Mouse (Mus musculus): ENCODE results near the gene Ttc27. TPM values are rescaled to one million over a fixed set of nuclear protein-coding genes. Genes with fewer than 3 reads are reported as not detected.

The Ttc27 gene
- total RNA-seq, 2 experiments from 2014 or later, result 24.1 to 24.6 TPM

DNA sequence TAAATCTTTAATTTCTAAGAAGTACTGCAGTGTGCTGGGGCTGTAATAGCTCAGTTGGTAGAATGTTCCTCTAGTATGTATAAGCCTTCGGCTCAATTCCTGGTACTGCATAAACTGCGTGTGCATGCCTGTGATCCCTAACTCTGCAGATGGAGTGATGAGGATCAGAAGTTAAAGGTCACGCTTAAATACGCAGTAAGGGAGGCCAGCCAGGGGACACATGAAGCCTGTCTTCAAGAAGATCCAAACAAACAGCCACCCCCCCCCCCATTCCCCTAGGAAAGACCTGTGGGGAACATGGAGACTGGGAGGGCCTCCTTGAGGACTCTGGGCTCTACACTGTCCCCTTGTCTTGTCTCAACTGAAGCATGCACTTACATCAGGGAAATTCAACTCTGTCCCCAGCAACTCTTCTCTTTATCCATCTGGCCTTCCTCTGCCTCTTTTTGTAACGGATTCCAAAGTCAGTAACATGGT, 36.1 kb downstream of the Ttc27 start:
- no peak for DNase-seq

DNA sequence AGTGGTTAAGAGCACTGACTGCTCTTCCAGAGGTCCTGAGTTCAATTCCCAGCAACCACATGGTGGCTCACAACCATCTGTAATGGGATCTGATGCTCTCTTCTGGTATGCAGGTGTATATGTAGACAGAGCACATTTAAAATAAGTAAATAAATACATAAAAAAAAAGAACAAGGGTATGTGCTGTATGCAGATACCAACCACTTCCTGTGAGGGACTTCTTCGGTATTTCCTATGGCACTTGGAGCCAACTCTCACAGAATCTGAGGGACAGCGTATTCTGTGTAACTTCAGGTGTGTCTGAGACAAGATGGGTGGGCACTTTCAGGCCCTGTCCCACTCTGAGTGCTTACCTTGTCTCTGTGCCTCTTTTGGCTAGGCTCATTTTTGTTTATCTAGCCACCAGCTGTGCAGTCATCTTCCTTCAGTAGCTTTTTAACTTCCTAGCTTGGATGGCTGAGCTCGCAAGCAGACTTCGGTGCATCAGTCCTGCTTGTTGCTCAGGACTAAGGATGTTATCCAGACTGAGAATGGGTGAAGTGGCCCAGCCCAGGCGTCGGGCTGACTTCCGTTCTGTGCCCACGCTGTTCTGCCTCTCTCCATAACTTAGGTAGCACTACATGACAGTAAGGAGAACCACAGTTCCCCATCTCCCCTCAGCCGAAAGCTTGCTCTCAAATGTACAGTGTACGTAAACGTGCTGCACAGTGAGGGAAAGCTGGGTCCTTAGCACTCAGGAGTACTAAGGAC, 37.0 kb downstream of the Ttc27 start:
- no peak for DNase-seq

DNA sequence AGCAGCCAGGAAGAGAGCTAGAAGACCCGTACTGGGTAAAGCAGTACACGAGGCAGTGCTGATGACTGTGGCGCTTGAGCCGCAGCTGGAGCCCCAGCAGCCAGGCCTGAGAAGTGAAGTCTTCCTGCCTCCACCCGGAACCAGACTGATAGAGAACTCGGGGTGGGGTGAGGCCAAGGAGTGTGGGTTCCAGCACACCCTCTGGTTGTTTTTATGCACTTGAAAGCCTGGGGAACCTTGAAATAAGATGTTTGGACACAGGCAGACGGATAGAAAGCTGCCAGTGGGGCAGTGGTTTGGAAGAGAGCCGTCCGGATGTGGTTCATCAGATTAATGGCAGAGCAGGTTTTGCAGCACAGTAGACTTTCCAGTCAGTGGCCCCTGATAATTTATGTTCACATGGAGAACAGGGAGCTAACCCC, 51.9 kb downstream of the Ttc27 start:
- no peak for DNase-seq

DNA sequence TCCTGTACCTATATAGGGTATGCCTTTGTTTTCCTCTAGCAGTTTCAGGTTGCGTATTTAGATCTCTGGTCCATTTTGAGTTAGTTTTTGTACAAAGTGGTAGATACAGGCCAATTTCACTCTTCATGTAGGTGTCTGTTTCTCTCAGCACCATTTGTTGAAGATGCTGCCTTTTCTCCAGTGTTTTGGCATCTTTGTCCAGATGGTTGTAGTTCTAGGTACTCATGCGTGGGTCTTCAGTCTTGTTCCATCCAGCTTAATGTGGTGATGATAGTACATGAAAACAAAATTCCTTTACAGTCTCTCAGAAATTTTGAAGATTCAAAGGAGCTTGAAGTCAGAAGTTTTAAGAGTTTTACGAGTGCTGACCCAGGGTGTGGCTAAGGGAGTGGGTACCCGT, 54.8 kb downstream of the Ttc27 start:
- DNase-seq, result no peak

DNA sequence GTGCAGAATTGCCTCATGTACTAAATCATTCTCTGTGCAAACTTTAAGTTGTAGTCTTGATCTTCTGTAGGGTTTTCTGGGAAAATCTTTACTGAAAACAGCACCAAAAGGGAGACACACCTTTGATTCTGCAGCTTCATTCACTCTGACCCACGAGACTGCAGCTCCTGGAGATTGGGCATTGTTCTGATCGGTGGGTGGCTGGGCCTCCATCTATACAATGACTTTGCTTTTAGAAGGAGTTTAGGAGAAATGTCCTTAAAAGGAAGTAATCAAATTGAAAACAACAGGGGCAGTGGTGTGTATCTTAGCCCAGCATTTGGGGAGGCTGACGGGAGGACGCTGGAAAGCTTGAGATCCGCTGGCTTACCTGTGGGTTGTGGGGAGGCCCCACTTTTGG, 56.0 kb downstream of the Ttc27 start:
- no peak for DNase-seq

DNA sequence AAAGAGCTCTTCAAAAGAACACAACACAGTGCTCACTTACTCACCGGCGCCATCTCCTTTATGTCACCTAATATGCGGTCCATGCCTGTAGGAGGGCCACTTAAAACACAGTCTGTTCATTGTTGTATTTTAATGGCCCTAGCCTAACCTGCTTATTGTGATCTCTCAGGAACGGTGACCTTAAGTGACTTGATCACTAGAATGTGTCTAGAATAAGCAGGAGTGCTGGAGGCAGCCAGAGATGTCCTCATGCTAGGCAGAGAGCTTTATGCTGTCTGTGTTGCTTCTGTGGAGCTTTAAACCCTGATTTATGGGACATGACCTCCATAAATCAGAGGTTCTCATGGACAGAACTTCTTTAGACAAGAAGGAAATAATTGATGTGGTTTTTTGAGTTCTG, 62.6 kb downstream of the Ttc27 start:
- no peak for DNase-seq

DNA sequence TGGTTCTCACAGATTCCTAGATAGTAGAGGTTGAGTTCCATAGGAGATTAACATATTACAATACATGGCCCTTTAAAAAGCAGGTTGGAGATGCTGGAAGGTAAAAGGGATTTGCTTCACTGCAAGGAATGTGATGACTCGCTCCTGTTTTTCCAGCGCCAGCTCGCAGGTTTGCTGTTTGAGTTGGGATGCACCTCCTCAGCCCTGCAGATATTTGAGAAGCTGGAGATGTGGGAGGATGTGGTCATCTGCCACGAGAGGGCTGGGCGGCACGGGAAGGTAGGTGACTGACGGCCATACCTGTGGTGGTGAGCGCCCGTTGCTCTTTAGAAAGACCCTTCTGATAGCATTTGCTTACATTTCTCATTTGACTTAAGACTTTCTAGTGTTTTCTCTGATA, 63.1 kb downstream of the Ttc27 start:
- DNase-seq, result no peak

DNA sequence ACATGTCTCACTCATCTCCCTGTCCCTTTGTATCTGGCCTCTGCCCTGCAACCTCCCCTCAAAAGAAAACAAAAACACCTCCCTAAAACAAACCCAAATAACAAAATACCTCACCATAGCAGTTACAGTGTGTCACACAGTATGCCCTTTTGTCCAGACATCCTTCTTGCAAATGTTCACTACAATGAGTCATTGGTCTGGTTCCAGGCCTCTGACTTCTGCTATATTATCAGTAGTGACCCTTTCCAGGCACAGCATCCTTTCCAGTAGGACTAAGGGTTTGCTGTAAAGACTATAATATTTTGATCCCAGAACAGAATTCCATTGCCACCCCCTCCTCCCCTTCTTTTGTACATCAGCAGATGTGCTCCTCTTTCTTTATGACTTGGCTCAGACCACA, 64.4 kb downstream of the Ttc27 start:
- DNase-seq, result no peak

DNA sequence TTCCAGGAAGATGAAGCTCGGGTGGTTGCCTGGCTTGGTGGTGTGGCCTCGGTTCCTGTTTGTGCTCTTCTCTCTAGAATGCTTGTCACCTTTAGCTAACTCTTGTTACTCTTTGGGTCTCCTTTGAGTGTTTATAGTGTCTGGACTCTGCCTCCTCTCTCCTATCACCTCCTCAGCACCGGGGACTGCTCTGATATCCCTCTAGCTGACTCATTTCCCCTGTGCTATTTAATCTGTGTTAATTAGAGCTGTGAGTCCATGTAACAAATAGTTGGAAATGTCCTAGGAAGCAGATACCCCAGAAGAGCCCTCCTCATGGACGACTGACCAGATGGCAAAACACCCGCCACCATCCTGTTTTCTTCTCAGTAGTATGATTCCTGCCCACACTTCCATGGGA, 68.1 kb downstream of the Ttc27 start:
- DNase-seq, result no peak

DNA sequence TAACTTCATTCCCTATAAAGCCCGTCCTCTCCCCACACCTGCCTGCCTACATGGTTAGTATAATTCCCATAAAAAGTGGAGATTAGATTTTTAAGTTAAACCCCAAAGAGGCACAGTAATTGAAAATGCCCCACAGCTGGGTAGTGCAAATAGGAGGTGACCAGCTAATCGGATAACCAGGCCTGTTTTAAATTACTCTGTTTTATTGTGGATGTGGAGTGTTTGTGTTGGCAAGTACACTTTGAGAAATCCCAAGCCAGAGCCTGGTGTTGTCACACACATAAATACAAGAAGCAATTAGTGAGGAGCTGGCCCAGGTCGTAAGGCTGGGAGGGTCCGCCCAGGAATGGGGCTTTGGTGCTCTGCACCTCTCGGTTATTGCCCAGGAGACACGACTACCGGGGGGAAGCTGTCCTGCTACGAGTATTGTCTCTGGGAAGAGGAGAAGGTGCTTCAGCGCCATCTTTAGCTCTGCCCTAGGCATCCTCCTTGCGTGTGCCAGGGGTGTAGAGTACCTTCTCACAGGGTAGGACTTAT, 68.7 kb downstream of the Ttc27 start:
- DNase-seq, result no peak

DNA sequence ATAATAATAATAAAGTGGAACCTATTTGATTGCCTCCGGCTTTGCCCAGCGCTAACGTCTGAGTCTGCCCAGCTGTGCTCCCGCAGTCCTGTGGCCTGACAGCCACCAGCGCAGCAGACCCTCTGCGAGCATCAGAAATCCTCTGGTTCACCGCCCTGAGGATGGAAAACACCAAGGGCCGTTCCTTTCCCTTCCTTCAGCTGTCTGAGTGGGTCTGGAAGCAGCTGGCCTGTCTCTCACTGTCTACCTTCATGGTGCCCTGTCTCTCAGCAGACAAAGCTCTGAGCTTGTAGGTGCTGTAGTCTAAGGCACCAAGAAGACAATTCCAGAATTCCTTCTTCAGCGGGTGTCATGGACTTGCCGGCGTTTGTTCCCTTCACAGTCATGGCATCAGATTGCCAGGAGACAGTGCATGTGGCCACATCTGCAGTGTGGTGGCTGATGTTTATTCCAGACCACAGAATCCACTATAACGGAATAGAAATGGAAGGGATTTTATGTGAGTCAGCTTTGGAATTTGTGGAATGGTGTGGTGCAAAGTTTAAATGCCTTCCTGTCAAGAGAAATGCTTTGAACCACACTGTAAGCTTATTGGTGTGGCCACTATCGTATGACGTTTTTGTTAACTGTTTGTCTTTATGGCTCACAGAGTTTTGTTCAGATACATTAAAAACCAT, 78.6 kb downstream of the Ttc27 start:
- no peak for DNase-seq

DNA sequence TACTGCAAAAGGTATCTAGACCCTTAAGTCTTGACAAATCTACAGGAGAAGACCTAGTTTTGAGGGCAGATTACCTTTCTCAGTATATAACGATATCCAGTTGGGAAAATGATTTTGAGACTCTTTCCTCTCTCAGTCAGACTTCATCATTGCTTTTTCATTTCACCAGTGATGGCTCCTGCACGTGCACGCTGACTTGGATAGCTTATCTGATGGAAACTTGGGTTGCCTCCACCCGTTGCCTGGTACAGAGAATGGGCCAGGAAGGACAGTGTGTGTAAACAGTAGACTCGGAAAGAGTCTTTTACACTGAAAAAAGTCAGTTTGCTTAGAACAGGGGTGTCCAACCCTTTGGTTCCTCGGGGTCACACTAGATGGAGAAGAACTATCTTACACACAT, 82.3 kb downstream of the Ttc27 start:
- DNase-seq, result no peak

DNA sequence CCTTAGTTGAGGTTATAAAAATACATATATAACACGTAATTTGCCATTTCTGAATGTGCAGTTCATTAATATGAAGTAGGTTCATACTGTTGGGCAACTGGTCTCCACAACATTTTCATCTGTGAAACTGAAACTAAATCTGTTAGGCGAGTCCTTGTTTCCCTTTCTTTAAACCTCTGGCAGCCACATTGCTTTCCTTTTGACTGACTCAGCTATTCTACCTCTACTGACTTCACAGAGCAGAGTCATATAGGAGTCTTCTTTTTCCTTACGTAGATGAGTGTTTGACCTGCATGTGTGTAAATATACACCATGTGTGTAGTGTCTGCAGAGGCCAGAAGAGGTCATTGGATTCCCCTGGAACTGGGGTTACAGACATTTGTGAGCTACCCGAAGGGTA, 85.2 kb downstream of the Ttc27 start:
- no peak for DNase-seq

DNA sequence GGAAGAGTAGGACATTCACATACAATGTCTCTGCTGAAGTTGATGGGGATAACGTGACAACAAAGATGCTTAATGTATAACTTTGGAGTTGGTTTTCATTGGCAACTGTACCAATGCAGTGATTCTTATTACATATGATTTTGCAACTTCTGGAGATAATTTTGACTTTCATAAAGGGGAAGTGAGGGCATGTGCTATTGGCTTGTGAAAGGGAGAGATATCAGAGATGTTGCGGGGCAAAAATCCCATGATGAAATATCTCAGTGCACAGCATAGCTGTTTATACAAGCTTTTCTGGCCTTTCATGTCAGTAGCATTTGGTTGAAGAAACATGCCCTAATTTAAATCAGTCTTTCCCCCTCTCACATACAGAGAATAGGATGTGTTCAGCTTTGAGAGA, 86.3 kb downstream of the Ttc27 start:
- DNase-seq, result no peak

DNA sequence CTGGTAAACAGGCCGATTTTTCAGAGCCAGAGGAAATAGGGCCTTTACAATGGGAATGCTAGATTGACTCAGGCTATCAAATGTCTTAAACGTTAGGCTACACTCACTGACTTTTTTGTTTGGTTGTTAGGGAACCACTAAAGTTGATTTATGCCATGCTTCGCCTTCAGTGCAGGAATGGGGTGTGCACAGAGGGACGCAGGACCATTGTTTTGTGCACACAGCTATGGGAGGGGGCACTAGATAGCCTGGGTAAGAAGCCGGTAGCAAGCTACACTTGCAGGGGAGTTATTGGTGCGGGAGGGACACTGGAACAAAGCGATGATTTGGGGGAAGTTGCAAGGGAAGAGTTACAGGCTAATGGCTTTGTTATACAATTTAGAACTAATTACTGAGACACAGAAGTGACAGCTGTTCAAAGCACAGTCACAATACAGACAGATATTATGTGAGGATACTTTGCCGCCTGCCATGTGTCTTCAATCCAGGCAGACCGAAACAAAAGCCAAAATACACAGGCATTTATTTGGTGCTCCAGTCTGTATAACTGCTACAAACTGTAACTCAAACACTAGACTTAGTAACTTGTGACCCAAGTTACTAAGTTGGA, 86.9 kb downstream of the Ttc27 start:
- DNase-seq, result no peak

DNA sequence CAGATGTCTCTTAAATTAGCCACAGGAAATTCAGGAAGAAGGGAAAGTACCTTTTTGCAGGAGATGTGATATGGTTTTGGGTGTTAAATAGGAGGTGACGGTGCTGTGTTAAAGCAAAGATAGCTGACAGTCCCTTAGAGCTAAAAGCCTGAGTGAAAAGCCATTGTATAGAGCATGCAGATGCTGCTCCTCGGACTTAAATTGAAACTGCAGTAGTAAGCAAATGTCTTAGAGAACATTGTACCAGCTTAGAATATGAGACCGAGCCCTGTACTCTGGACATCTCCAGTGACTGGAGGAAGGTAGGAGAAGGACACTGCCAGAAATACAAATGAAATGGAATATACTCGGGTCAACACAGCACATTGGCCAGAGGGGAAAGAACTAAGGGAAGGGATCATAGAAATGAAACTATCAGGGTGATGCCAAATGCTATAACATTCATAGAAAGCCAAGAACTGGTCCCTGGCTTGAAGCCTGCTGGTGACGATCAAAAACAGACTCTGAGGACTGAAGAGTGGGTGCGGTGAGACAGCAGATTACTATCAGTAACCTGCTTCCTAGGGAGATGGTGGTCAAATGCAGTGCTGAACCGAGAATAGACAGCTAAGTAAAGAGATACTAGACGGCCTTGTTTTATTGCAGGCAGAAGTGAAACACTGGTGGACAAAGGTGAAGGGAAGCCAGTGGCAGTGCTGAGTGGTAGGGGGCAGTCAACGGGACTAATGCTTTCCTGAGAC, 90.1 kb downstream of the Ttc27 start:
- no peak for DNase-seq

DNA sequence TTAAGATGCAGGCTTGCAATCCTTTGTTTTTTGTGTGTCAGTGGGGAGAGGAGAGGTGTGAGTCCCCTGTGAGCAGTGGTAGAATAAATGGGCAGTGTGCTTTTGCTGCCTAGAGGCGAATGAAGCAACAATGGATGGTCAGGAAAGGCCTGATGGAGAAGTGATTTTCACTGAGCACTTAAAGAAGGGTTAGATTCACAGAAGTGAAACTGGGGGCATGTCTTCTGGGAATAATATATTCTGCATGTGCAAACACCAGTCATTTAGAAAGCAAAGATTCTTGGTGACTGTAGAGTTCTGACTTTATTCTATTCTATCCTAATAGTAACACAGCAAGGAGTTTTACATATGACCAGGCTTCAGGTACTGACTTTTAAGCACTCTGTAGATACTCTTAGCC, 90.8 kb downstream of the Ttc27 start:
- no peak for DNase-seq

DNA sequence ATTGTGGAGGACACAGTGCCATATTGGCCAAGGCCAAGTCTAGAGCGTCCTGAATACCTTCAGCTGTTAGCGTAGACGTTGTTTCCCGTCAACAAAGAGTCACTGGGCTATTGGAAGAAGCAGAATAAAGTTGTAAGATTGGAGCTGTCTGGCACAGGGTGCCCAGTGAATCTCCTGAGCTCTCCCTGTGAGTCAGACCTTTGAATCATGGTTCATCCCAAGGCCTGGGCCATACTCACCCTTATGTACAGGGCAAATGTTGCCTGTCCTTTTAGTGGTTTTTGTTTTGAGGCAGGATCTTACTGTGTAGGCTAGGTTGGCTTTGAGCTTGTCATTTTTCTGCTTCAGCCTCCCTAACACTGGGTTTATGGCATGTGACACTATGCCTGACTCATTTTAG, 91.4 kb downstream of the Ttc27 start:
- DNase-seq, result no peak

DNA sequence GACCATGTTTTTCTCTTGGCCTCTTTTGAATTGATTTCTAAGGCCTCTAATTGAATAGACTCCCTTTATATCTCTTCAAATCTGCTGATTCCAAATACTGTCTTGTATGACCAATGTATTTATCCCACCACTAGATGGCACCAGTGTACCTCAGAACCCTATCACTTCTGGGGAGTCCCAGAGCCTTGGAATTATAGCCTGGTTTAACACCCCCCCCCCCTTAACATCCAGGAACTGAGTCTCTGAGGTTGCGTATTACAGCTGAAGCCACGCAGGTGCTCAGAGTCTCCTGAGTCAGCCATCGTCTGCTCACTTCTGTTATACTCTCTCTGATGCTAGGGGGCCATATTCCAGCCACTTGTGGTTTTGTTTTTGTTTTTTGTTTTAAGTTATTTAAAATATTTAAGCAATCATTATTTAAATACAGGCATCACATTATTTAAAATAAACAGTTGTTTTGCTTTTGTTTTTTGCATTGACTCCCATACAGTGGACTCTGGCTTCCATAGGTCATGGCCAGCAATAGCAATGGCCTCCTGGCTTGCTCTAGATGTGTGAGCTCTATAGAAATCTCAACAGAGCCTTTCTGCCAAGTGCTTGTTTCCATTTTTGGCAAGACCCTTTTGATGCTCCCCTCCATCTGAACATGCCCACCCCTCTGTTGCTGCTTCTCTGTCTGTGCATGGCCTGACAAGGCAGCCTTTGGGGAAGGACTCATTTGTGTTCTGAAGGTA, 93.5 kb downstream of the Ttc27 start:
- no peak for DNase-seq

DNA sequence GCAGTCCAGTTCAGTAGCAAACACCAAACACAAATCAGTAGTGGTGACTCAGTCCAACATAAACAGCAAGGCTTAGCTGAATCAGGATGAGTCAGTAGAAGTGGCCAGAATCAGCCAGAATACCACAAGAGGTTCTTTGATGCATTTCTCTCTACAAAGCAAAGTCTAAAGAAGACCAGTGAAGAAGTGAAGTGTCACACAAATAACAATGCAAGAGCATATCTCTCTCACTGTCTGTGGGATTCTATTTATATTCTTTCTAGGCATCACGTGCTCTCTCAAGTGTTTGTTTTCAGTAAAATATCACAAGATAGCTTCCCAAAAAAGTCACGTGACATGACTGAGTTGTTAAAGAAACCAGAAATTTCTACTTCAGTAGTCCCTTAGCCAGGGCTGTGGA, 102.2 kb downstream of the Ttc27 start:
- DNase-seq, result no peak

DNA sequence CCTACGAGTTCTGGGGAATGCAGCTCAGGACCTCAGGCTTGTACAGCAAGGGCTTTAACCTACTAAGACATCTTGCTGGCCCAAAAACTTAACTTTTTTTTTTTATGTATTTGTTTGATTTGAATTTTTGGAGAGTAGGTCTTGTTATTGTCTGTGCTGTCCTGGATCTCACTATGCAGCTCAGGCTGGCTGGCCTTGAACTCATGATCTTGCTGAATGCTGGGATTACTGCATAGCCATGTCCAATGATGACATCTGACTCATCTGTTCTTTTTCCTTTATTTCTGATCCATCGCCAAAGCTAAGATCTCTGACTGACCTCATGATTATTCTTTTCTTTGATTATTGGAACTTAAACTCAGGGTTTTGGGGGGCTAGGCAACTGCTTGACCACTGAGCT, 113.3 kb downstream of the Ttc27 start:
- no peak for DNase-seq

DNA sequence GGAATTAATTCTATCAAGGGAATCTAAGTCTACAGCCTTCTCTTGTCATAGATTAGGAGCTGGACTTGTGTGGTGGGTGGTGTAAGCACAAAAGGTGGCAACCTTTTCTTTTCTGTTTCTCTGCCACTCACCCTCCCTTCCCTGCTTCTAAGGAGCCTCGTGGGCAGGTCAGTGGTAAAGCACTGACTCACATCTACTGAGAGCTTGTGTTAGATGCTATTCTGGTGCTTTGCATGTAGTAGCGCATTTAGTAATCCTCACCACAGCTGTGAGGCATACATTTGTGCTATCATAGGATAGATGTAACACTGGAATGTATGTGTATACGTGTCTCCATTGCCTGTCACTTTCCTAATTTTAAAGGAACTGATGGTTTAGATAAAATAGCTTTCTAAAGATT, 124.2 kb downstream of the Ttc27 start:
- no peak for DNase-seq

Data from layer of hippocampus, postnatal 36 days (tissue).